34 mouse cellular contexts compared by ENCODE assay signal in genomic region chr4:114958231-114958630, GRCm38 (mm10). TPM values are rescaled to one million over a fixed set of nuclear protein-coding genes. Genes with fewer than 3 reads are reported as not detected.
DNase-seq lines count a peak whose midpoint lies in the region; ATAC-seq lines count a peak whose summit lies in the region.
"Had no signal": no experiment of that assay in that cellular context is flagged by ENCODE, and none has a peak within 500 bp of the region (broad histone marks: within the 10 kb centered on the region; RNA-seq: fewer than 3 reads in every experiment).

No protein-coding gene starts in this region.

- DNase-seq in frontal cortex, postnatal 10 days (ENCODE audit: low spot score in 2 of 2), result no peak
- peak; percentile 38 for DNase-seq in lung, postnatal 36 days
- DNase-seq in lung, postnatal 4 days, result no peak
- peak; percentile 24 for DNase-seq in gonadal fat pad, adult 2 months (ENCODE audit: low read depth)
- DNase-seq in left cerebral cortex, postnatal 14 days (ENCODE audit: low spot score in 2 of 2), result no peak
- DNase-seq in cerebellum, adult 9-10 months, result no peak
- DNase-seq: cerebellum, adult 11-12 months; cerebellum, postnatal 14 days; gastrocnemius, postnatal 25 days; heart, postnatal 10 days; kidney, postnatal 36 days; liver, embryonic 13.5 days; lung, adult 2 months; lung, postnatal 14 days; midbrain, embryonic 14.5 days; retina, postnatal 1 day; right cerebral cortex, postnatal 25 days; spleen, adult 18-20 months; thymus, postnatal 4 days had no signal

- peak; percentile 47 for ATAC-seq in frontal cortex, adult (ENCODE audit: low TSS enrichment)
- ATAC-seq: CD4-positive, CD25-positive, alpha-beta regulatory T cell, adult 4 months; forebrain, embryonic 15.5 days; hindbrain, postnatal 0 days; intestine, embryonic 16.5 days; Patski had no signal

- intact Hi-C loops in left cerebral cortex, postnatal 14 days (cut with DNase I), result no loop called here

RNA-seq across cellular contexts. Expression of gene Cmpk1, which starts 28.8 kb away (rescaled TPM):
- 17.3 and 21.5 TPM in 2 replicates for polyA plus RNA-seq in gonadal fat pad, adult 2 months (2012; rRNA removed)
- 100 to 1,000 TPM; 115 to 122 TPM for total RNA-seq in left cerebral cortex, postnatal 14 days (2021)

RNA-seq across cellular contexts. Expression of gene Foxe3, which starts 32.4 kb away (rescaled TPM):
- polyA plus RNA-seq in gonadal fat pad, adult 2 months (2012; rRNA removed), result not detected in 2 replicates
- total RNA-seq in left cerebral cortex, postnatal 14 days (2021), result not detected
- total RNA-seq: adrenal gland, adult 18-20 months; adrenal gland, postnatal 36 days; gastrocnemius, postnatal 25 days; heart, postnatal 10 days; hindbrain, postnatal 0 days; left cerebral cortex, adult 18-20 months; left cerebral cortex, postnatal 36 days had no signal
- polyA plus RNA-seq: CD4-positive, CD25-positive, alpha-beta regulatory T cell, adult 4 months; erythroblast, embryonic 14.5 days; forebrain, embryonic 15.5 days; heart, embryonic 11.5 days; hindbrain, postnatal 0 days; intestine, embryonic 16.5 days; kidney, embryonic 15.5 days; limb, embryonic 14.5 days; liver, embryonic 13.5 days; lung, adult 2 months; midbrain, embryonic 14.5 days; neural tube, embryonic 13.5 days; Patski had no signal

RNA-seq across cellular contexts. Expression of gene Stil, which starts 41.7 kb away (rescaled TPM):
- polyA plus RNA-seq in gonadal fat pad, adult 2 months (2012; rRNA removed), result 0.39 and 0.49 TPM in 2 replicates
- total RNA-seq in left cerebral cortex, postnatal 14 days (2021), result under 1 TPM; 0.40 to 0.57 TPM

RNA-seq across cellular contexts. Expression of gene Foxd2, which starts 49.6 kb away (rescaled TPM):
- polyA plus RNA-seq in gonadal fat pad, adult 2 months (2012; rRNA removed), result 0.47 and 0.53 TPM in 2 replicates
- under 1 TPM; 0.30 to 0.48 TPM for total RNA-seq in left cerebral cortex, postnatal 14 days (2021)
- polyA plus RNA-seq: liver, embryonic 13.5 days had no signal

Comparison
In these comparisons a context has a peak if more than half of its experiments do, and no peak if none do; other contexts are left out.
1. DNase-seq: peak in lung, postnatal 36 days (single experiment) and gonadal fat pad, adult 2 months (single experiment); none in frontal cortex, postnatal 10 days (0 of 2), lung, postnatal 4 days (0 of 2), left cerebral cortex, postnatal 14 days (0 of 2) and cerebellum, adult 9-10 months (single experiment).